Mouse (Mus musculus): ENCODE results near the gene Haus6.

DNA sequence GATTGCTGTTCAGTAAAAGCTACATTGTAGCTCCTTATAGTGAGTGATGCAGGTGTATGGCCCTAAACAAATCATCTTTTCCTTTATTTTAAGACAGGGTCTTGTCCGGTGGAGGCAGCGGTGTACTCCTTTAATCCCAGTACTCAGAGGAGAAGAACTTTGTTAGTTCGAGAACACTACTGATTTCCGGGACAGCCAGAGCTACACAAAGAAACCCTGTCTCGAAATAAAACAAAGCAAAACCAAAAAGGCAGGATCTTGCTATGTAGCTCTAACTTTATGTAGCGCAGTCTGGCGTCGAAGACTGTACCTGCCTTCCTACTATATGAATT lies 400 bp upstream of the Haus6 start:
- TF ChIP-seq MAX (IDR thresholded peaks at IDR 0.05) (no peak), CTCF (IDR thresholded peaks at IDR 0.05; ENCODE audit: control insufficient read depth, insufficient read depth, insufficient read length) (no peak), MYOD1 (IDR thresholded peaks at IDR 0.05; ENCODE audit: control insufficient read depth, insufficient read length, low read depth) (no peak), MYOG (IDR thresholded peaks at IDR 0.05; ENCODE audit: control insufficient read depth, extremely low read depth, insufficient read length) (no peak), USF1 (IDR thresholded peaks at IDR 0.05; ENCODE audit: low read depth) (no peak), FOSL1 (IDR thresholded peaks at IDR 0.05; ENCODE audit: insufficient read depth, low read length, poor library complexity, severe bottlenecking) (no peak)

All from C2C12 (cell line).